Mouse (Mus musculus) heart, postnatal 0 days (tissue): ENCODE measurements at regions not wholly inside any gene's neighbourhood (a gene's known extent, or its start where the extent isn't known, plus 50 kb on each side); places are given as distances from the start of the nearest gene placed in this dataset.

ENCODE experiments used
- CTCF ChIP-seq: IDR thresholded peaks from 2 replicates; pipeline ENCODE4 v1.5.1; 2016; ENCODE audit warnings: antibody characterized with exemption, control low read depth, low read depth
- EP300 ChIP-seq: IDR thresholded peaks from 2 replicates; pipeline ENCODE4 v1.6.1; 2016; ENCODE audit warnings: antibody characterized with exemption, low read depth

GRCm38 (mm10) chr12:27962908-27963307 is 589.3 kb downstream of the Dcdc2c start:
- TF ChIP-seq CTCF (no peak), EP300 (no peak)
